Mouse (Mus musculus) lung, postnatal 0 days (tissue): ENCODE data around the gene Sirt7.

Experiments used
- CTCF ChIP-seq: IDR thresholded peaks from 2 replicates; pipeline ENCODE4 v1.5.1; 2016; ENCODE audit warnings: antibody characterized with exemption, mild to moderate bottlenecking
- EP300 ChIP-seq: IDR thresholded peaks from 2 replicates; pipeline ENCODE4 v1.6.1; 2016; ENCODE audit warnings: antibody characterized with exemption, mild to moderate bottlenecking, control low read depth

DNA sequence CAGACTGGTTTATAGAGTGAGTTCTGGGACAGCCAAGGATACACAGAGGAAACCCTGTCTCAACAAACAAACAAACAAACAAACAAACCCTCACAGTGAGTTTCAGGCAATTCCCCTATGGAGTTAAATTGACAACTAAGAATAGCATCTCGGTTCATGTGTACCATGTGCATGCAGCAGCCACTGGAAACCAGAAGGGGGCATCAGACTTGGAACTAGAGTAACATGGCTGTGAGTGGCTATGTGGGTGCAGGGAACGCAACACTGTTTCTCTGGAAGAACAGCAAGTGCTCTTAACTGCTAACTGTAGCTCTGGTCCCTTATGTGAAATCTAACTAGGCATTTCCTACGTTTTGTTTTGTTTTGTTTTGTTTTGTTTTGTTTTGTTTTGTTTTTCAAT lies 26.8 kb upstream of the Sirt7 start:
- TF ChIP-seq CTCF (peak; percentile 52), EP300 (no peak)
